Mouse (Mus musculus): ENCODE results near the gene Ankrd13c. TPM values are rescaled to one million over a fixed set of nuclear protein-coding genes. Genes with fewer than 3 reads are reported as not detected.

Ankrd13c gene
- polyA plus RNA-seq, 1 experiment: 71.7 TPM

DNA sequence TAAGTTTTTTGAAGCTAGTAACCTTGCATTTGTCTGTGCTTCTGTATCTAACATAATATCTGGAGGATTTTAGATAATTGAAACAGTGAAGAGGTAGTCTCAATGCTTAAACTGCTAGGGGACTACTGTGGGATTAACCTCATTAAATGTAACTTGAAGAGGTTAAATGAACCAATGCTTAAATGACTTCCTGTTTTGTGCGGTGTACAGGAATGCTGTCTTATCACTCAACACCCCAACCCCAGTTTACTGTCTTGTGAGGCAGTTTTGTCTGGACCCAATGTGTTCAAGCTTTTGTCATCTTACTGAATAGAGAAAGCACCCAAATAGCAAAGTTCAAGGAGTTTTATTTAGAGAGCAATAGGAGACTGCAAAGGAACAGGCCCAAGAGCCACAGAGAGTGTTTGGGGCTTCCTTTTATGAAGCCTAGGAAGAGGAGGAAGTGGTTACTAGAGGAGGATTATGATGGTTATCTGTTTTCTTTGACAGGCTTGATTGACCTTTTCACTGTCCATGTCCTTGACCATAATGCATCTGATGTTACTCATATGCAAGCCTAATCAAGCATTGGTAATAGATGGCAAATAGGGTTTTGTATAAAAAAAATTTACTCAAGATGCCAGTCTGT is 51.8 kb downstream of the Ankrd13c start:
- no peak overlapping the region for H3K4me3 ChIP-seq (ENCODE audit: low read depth, low read length)
- H3K36me3 ChIP-seq (ENCODE audit: control insufficient read depth, insufficient read depth, low read length, poor library complexity, severe bottlenecking): peaks cover 17% of the 10 kb centered on the region

DNA sequence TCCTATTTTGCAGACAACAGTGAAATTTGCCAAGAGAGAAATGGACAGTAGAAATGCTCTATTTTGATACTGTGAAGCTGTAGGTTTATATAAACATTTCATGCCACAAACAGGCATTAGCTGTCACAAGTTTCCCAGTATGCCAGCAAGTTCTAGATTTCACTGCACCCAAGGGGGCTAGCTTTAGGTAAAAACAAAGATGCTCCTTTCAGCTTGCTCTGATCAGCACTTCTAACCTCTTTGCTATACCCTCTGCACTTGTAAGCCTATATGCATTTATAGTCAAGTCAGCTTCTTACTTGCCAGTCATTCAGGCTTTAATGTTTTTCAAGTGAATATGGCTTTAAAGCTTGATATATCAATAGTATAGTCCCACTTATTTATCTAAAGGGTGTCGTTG is 61.6 kb downstream of the Ankrd13c start:
- H3K9ac ChIP-seq (ENCODE audit: low read depth, poor library complexity, severe bottlenecking): no peak overlapping the region
- no peak overlapping the region for H3K4me3 ChIP-seq (ENCODE audit: low read depth, low read length)
- TF ChIP-seq CTCF (IDR thresholded peaks at IDR 0.05; ENCODE audit: low read depth, low read length): no peak
- no peak for TF ChIP-seq POLR2A (IDR thresholded peaks at IDR 0.05; ENCODE audit: insufficient read depth, low read length)
- TF ChIP-seq EP300 (IDR thresholded peaks at IDR 0.05; ENCODE audit: insufficient read depth, low read depth, low read length): no peak
- peaks cover 48% of the 10 kb centered on the region for H3K36me3 ChIP-seq (ENCODE audit: control insufficient read depth, insufficient read depth, low read length, poor library complexity, severe bottlenecking)
- no peaks in the 10 kb centered on the region for H3K4me1 ChIP-seq (ENCODE audit: control insufficient read depth, insufficient read depth, low read length)
- no peaks in the 10 kb centered on the region for H3K9me3 ChIP-seq (replicated peaks; ENCODE audit: control insufficient read depth, insufficient read depth, low read length, poor library complexity, severe bottlenecking)
- no peak overlapping the region for H3K27ac ChIP-seq (ENCODE audit: insufficient read depth, low read length)
- H3K27me3 ChIP-seq (ENCODE audit: control insufficient read depth, insufficient read depth, low read length, poor library complexity, severe bottlenecking): no peaks in the 10 kb centered on the region

More for the DNA sequence above, 51.8 kb downstream of the Ankrd13c start:
- Histone ChIP-seq H3K27me3 (ENCODE audit: control insufficient read depth, insufficient read depth, low read length, poor library complexity, severe bottlenecking) (no peaks in the 10 kb centered on the region), H3K27ac (ENCODE audit: insufficient read depth, low read length) (no peak overlapping the region), H3K9me3 (replicated peaks; ENCODE audit: control insufficient read depth, insufficient read depth, low read length, poor library complexity, severe bottlenecking) (no peaks in the 10 kb centered on the region), H3K9ac (ENCODE audit: low read depth, poor library complexity, severe bottlenecking) (no peak overlapping the region), H3K4me1 (ENCODE audit: control insufficient read depth, insufficient read depth, low read length) (no peaks in the 10 kb centered on the region)
- no peak for TF ChIP-seq POLR2A (IDR thresholded peaks at IDR 0.05; ENCODE audit: insufficient read depth, low read length)
- no peak for TF ChIP-seq EP300 (IDR thresholded peaks at IDR 0.05; ENCODE audit: insufficient read depth, low read depth, low read length)
- TF ChIP-seq CTCF (IDR thresholded peaks at IDR 0.05; ENCODE audit: low read depth, low read length): no peak

DNA sequence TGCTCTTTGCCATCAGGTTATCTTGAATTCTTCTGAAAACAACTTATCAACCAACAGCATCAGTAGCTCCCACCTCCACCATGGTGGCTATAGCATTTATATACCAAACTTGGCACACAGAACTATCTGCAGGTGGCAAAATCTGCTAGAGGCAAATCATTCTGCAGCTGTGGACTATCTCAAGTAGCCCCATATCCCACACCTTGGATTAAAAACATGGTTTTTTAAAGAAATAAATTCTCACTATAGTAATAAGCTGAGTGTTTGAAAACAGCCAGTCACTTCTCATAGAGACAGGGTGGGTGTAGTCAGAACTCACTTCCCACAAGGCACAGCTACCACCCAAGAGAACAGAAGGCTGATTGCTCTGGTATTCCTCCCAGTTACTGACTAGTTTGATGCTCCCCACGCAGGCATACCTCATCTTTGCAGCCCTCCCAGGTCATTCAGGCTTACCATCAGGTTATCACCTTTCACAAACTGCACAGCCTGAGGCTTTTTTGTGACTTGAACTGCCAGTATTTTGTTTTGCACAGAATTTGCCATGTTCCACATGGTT is 62.8 kb downstream of the Ankrd13c start:
- no peak for TF ChIP-seq CTCF (IDR thresholded peaks at IDR 0.05; ENCODE audit: low read depth, low read length)
- no peak for TF ChIP-seq POLR2A (IDR thresholded peaks at IDR 0.05; ENCODE audit: insufficient read depth, low read length)
- TF ChIP-seq EP300 (IDR thresholded peaks at IDR 0.05; ENCODE audit: insufficient read depth, low read depth, low read length): no peak
- peaks cover 53% of the 10 kb centered on the region for H3K36me3 ChIP-seq (ENCODE audit: control insufficient read depth, insufficient read depth, low read length, poor library complexity, severe bottlenecking)
- H3K4me3 ChIP-seq (ENCODE audit: low read depth, low read length): no peak overlapping the region

DNA sequence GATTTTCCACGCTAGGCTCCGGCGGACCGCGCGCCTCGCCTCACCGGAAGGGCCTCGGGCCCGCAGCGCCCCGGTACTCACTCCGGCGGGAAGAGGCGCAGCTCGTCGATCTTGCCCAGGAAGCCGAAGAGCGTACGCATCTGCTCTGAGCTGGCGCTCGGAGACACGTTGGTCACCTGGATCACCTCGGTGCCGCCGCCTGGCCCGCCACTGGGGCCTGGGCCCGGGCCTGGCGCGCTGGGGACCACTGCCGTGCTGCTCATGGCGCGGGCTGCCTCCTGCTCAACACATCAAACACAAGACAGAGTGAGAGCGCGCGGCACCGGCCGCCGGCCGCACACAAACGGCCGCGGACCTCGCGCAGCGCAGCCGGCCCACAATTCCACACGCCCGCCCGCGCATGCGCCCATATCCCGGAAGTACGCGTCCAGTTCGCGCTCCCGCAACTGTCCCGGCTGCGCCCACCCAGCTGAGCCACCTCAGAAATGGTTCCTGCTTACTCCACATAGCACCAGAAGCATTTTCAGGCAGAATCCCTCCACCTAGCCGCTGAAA is 84.4 kb downstream of the Ankrd13c start:
- Histone ChIP-seq H3K36me3 (ENCODE audit: control insufficient read depth, insufficient read depth, low read length, poor library complexity, severe bottlenecking) (peaks cover 16% of the 10 kb centered on the region), H3K9me3 (replicated peaks; ENCODE audit: control insufficient read depth, insufficient read depth, low read length, poor library complexity, severe bottlenecking) (no peaks in the 10 kb centered on the region), H3K27me3 (ENCODE audit: control insufficient read depth, insufficient read depth, low read length, poor library complexity, severe bottlenecking) (no peaks in the 10 kb centered on the region), H3K9ac (ENCODE audit: low read depth, poor library complexity, severe bottlenecking) (peak overlapping the region; percentile 71), H3K27ac (ENCODE audit: insufficient read depth, low read length) (peak overlapping the region; percentile 74), H3K4me1 (ENCODE audit: control insufficient read depth, insufficient read depth, low read length) (no peaks in the 10 kb centered on the region), H3K4me3 (ENCODE audit: low read depth, low read length) (peak overlapping the region; percentile 81)
- TF ChIP-seq POLR2A (IDR thresholded peaks at IDR 0.05; ENCODE audit: insufficient read depth, low read length) (peak; percentile 43), EP300 (IDR thresholded peaks at IDR 0.05; ENCODE audit: insufficient read depth, low read depth, low read length) (no peak)

More for the DNA sequence above, 62.8 kb downstream of the Ankrd13c start:
- Histone ChIP-seq H3K27ac (ENCODE audit: insufficient read depth, low read length) (no peak overlapping the region), H3K27me3 (ENCODE audit: control insufficient read depth, insufficient read depth, low read length, poor library complexity, severe bottlenecking) (no peaks in the 10 kb centered on the region), H3K9ac (ENCODE audit: low read depth, poor library complexity, severe bottlenecking) (no peak overlapping the region), H3K9me3 (replicated peaks; ENCODE audit: control insufficient read depth, insufficient read depth, low read length, poor library complexity, severe bottlenecking) (no peaks in the 10 kb centered on the region), H3K4me1 (ENCODE audit: control insufficient read depth, insufficient read depth, low read length) (no peaks in the 10 kb centered on the region)

DNA sequence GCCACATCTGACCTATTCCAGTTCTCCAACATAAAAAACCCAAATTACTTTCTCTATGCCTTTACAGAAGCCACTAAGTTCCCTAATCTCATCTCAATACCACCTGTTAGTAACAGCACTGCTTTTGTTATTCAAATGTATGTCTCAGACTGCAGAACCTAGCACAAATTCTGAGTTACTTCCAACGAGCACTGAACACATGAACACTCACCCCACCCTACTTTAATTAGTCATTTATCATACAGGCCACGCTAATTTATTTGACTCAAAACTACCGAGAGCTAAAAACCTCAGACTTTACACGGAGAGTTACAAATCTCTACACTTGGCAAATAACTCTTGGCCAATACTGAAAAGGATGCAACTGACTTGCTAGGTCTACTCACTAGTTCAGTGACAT is 85.1 kb downstream of the Ankrd13c start:
- H3K36me3 ChIP-seq (ENCODE audit: control insufficient read depth, insufficient read depth, low read length, poor library complexity, severe bottlenecking): peaks cover 9% of the 10 kb centered on the region
- H3K9me3 ChIP-seq (replicated peaks; ENCODE audit: control insufficient read depth, insufficient read depth, low read length, poor library complexity, severe bottlenecking): no peaks in the 10 kb centered on the region
- H3K4me3 ChIP-seq (ENCODE audit: low read depth, low read length): peak overlapping the region; percentile 64; the same call in 1 of the 2 replicates
- H3K9ac ChIP-seq (ENCODE audit: low read depth, poor library complexity, severe bottlenecking): peak overlapping the region; percentile 5; the same call in 1 of the 2 replicates
- TF ChIP-seq POLR2A (IDR thresholded peaks at IDR 0.05; ENCODE audit: insufficient read depth, low read length) (no peak), CTCF (IDR thresholded peaks at IDR 0.05; ENCODE audit: low read depth, low read length) (no peak), EP300 (IDR thresholded peaks at IDR 0.05; ENCODE audit: insufficient read depth, low read depth, low read length) (no peak)
- H3K27ac ChIP-seq (ENCODE audit: insufficient read depth, low read length): 0 out of 2 replicates have a peak overlapping the region, but pooled peaks have one; percentile 12
- no peaks in the 10 kb centered on the region for H3K4me1 ChIP-seq (ENCODE audit: control insufficient read depth, insufficient read depth, low read length)
- H3K27me3 ChIP-seq (ENCODE audit: control insufficient read depth, insufficient read depth, low read length, poor library complexity, severe bottlenecking): no peaks in the 10 kb centered on the region

DNA sequence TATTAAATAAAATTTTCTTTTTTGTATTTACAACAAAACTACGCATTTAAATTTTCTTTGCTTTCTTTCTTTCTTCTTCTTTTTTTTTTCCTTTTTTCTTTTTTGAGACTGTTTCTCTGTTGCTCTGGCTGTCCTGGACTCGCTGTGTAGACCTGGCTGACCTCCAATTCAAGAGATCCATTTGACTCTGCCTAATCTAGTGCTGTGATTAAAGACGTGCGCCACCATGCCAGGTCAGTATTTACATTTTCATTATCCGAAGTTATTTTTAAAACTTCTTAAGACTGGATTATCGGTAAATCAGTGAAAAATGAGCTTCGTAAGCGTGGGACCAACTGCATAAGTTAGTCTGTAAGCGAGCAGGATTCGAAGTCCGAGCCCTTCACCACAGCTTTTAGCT is 88.8 kb downstream of the Ankrd13c start:
- Histone ChIP-seq H3K36me3 (ENCODE audit: control insufficient read depth, insufficient read depth, low read length, poor library complexity, severe bottlenecking) (no peaks in the 10 kb centered on the region; the same call in 1 of the 2 replicates), H3K4me1 (ENCODE audit: control insufficient read depth, insufficient read depth, low read length) (peaks cover 1% of the 10 kb centered on the region), H3K9me3 (replicated peaks; ENCODE audit: control insufficient read depth, insufficient read depth, low read length, poor library complexity, severe bottlenecking) (no peaks in the 10 kb centered on the region), H3K27me3 (ENCODE audit: control insufficient read depth, insufficient read depth, low read length, poor library complexity, severe bottlenecking) (no peaks in the 10 kb centered on the region), H3K9ac (ENCODE audit: low read depth, poor library complexity, severe bottlenecking) (peak overlapping the region; percentile 74), H3K27ac (ENCODE audit: insufficient read depth, low read length) (peak overlapping the region; percentile 32), H3K4me3 (ENCODE audit: low read depth, low read length) (peak overlapping the region; percentile 91)
- TF ChIP-seq CTCF (IDR thresholded peaks at IDR 0.05; ENCODE audit: low read depth, low read length) (no peak), EP300 (IDR thresholded peaks at IDR 0.05; ENCODE audit: insufficient read depth, low read depth, low read length) (no peak), POLR2A (IDR thresholded peaks at IDR 0.05; ENCODE audit: insufficient read depth, low read length) (no peak)
